Mouse (Mus musculus) forebrain, embryonic 14.5 days (tissue): ENCODE measurements around the gene Oxt. TPM values are rescaled to one million over a fixed set of nuclear protein-coding genes. Genes with fewer than 3 reads are reported as not detected.
A peak's percentile ranks its signal among the peaks of the same experiment; 100 is the strongest.

Experiments
- ATAC-seq: fragments of 200-750 bp; cut with Nextera tagmentation; 2 replicates; pipeline ENCODE4 v1.8.0; 2017; ENCODE audit warnings: mild to moderate bottlenecking, moderate library complexity
- DNase-seq: peaks from one replicate; pipeline ENCODE4 v3.0.0-alpha.2; 2015; ENCODE audit warnings: low spot score
- H3K27ac ChIP-seq: fragments of 300-500 bp; sonication (generic); 2 replicates; pipeline ENCODE4 v1.5.1; 2014; ENCODE audit warnings: low read depth, mild to moderate bottlenecking, control low read depth, low read length, moderate library complexity
- H3K27me3 ChIP-seq: fragments of 300-500 bp; sonication (generic); replicated peaks from 2 replicates; pipeline ENCODE4 v1.6.1; 2014; ENCODE audit warnings: low read length, control low read depth, mixed read lengths; ENCODE audit not compliant: control insufficient read depth, insufficient read depth
- H3K36me3 ChIP-seq: fragments of 300-500 bp; sonication (generic); 2 replicates; pipeline ENCODE4 v1.6.1; 2014; ENCODE audit warnings: low read length, control low read depth; ENCODE audit not compliant: control insufficient read depth, insufficient read depth
- H3K4me1 ChIP-seq: fragments of 300-500 bp; sonication (generic); 2 replicates; pipeline ENCODE4 v1.6.1; 2014; ENCODE audit warnings: antibody characterized with exemption, low read length, control low read depth; ENCODE audit not compliant: control insufficient read depth, insufficient read depth
- H3K4me2 ChIP-seq: fragments of 300-500 bp; sonication (generic); 2 replicates; pipeline ENCODE4 v1.6.1; 2014; ENCODE audit warnings: mild to moderate bottlenecking, control low read depth, low read length
- H3K4me3 ChIP-seq: fragments of 300-500 bp; sonication (generic); 2 replicates; pipeline ENCODE4 v1.5.1; 2014; ENCODE audit warnings: low read depth, low read length, control low read depth
- H3K9ac ChIP-seq: fragments of 300-500 bp; sonication (generic); 2 replicates; pipeline ENCODE4 v1.6.1; 2014; ENCODE audit warnings: mild to moderate bottlenecking, low read length, control low read depth, moderate library complexity
- H3K9me3 ChIP-seq: fragments of 300-500 bp; sonication (generic); replicated peaks from 2 replicates; pipeline ENCODE4 v1.6.1; 2016; ENCODE audit warnings: low read length, control low read depth, mixed read lengths; ENCODE audit not compliant: control insufficient read depth
- WGBS: fragments of 180-500 bp; shearing (Covaris S2); extraction: QIAGEN DNeasy Blood & Tissue Kit; methylation state at CpG from one replicate; pipeline ENCODE4 v1.1.7; 2014; 5-methylcytosine and 5-hydroxymethylcytosine counted together
- microRNA-seq: library from miRNA; unstranded; fragments of <30 nt; microRNA quantifications from one replicate; pipeline ENCODE4, GENCODE M21; 2016
- polyA plus RNA-seq: library from polyadenylated mRNA; unstranded; fragments of >200 nt; fragmentation: Nextera tagmentation; extraction: Ambion mirVana; gene quantifications from 2 replicates; pipeline ENCODE4 v1.2.1, GENCODE M21; 2014

Oxt gene
- polyA plus RNA-seq, 1 experiment from 2014 or later = not detected

DNA sequence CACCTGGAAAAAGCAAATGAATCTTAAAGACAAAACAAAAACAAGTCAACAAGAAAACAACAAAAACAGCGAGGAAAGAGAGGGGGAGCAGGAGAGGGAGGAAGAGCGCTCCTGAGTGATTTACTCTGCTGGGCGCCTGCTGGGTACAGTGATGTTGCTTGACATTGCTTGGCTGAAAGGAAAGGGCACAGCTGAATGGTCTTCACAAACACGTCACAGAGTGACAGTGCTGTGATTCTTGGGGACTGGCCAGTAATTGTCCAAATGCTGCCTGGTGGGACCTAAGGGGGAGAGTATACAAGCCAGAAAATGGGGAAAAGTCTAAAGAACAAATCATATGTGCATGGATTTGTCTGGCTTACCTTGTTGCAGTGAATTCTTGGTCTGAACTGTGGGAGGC, 26.2 kb downstream of the Oxt start:
- WGBS = 90% methylated on average over 4 of the region's 4 CpGs
- ATAC-seq (no peak), DNase-seq (no peak)

DNA sequence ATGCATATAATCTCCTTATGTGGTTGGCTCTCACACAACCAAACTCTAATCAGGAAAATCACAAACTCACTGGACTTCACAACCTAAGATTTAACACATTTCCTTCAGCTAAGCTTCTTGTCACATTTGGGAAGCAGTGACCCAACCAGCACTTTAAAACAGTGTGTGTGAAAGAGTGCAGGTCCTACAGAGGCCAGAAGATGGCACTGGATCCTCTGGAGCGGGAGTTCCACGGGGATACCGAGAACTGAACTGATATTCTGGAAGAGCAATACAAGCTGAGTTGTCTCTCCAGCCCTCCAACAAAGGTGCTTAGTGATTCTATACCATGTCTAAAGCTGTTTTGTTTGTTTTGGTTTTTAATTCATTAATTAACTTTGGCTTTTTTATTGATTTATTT, 37.1 kb downstream of the Oxt start:
- H3K27me3 ChIP-seq = no peaks in the 10 kb centered on the region
- no peaks in the 10 kb centered on the region for H3K4me1 ChIP-seq
- H3K27ac ChIP-seq = no peak overlapping the region
- ATAC-seq = no peak
- H3K4me2 ChIP-seq = no peak overlapping the region
- no peak overlapping the region for H3K4me3 ChIP-seq
- DNase-seq = peak; percentile 33
- peaks cover 32% of the 10 kb centered on the region for H3K36me3 ChIP-seq
- H3K9me3 ChIP-seq = no peaks in the 10 kb centered on the region
- whole genome bisulfite sequencing = 69% methylated on average over 3 of the region's 3 CpGs
- no peak overlapping the region for H3K9ac ChIP-seq

More for the DNA sequence above, 26.2 kb downstream of the Oxt start:
- Histone ChIP-seq H3K27ac (no peak overlapping the region), H3K36me3 (peaks cover 62% of the 10 kb centered on the region), H3K9ac (no peak overlapping the region), H3K4me1 (no peaks in the 10 kb centered on the region), H3K9me3 (no peaks in the 10 kb centered on the region), H3K4me2 (no peak overlapping the region), H3K4me3 (no peak overlapping the region), H3K27me3 (no peaks in the 10 kb centered on the region)

DNA sequence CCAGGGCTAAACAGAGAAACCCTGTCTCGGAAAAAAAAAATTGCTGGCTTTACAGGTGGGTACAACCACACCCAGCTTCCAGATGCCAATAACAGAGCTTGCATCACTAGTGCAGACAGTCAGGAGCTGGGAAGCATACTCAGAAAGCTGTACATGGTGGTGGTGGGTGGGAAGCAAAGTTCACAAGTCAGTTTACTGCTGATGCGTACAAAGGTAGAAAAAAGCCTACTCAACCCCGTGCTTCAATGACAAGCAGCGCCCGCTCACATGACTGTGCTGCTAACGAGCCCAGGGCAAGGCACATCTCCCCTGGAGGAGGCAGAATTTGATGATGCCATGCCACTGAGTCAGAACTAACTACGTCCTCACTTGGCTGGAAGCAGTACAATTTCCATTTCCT, 43.0 kb downstream of the Oxt start:
- H3K4me3 ChIP-seq = no peak overlapping the region

More for the DNA sequence above, 43.0 kb downstream of the Oxt start:
- H3K36me3 ChIP-seq = peaks cover 39% of the 10 kb centered on the region
- no peak for DNase-seq
- WGBS = 74% methylated on average over 7 of the region's 7 CpGs
- no peak overlapping the region for H3K27ac ChIP-seq
- no peak for ATAC-seq
- H3K4me2 ChIP-seq = no peak overlapping the region
- no peaks in the 10 kb centered on the region for H3K27me3 ChIP-seq
- H3K9me3 ChIP-seq = no peaks in the 10 kb centered on the region
- H3K4me1 ChIP-seq = no peaks in the 10 kb centered on the region
- H3K9ac ChIP-seq = no peak overlapping the region

Small RNA genes lying within 50 kb of the gene (microRNA-seq; reads per million reads assigned to microRNA genes)
- gene Gm23876 = not detected

Other genes with a start within 250 kb of the Oxt start
- 10.1 and 10.9 TPM in 2 replicates for gene Cpxm1, start 178.6 kb upstream of the Oxt start, polyA plus RNA-seq
- gene Gm28372, start 170.9 kb upstream of the Oxt start, polyA plus RNA-seq = not detected in 2 replicates
- not detected in 2 replicates for gene 1700020A23Rik, start 170.9 kb upstream of the Oxt start, polyA plus RNA-seq
- gene Tmem239, start 169.7 kb upstream of the Oxt start, polyA plus RNA-seq = not detected in 2 replicates
- gene Vps16, start 151.8 kb upstream of the Oxt start, polyA plus RNA-seq = 92.2 and 99.3 TPM in 2 replicates
- 8.9 and 12.0 TPM in 2 replicates for gene Pced1a, start 151.5 kb upstream of the Oxt start, polyA plus RNA-seq
- gene Ptpra, start 125.9 kb upstream of the Oxt start, polyA plus RNA-seq = 130 and 135 TPM in 2 replicates
- gene Mrps26, start 12.4 kb upstream of the Oxt start, polyA plus RNA-seq = 94.7 and 98.1 TPM in 2 replicates
- 17.7 and 27.0 TPM in 2 replicates for gene Avp, start 6.4 kb downstream of the Oxt start, polyA plus RNA-seq
- 14.0 and 15.9 TPM in 2 replicates for gene Fastkd5, start 53.9 kb downstream of the Oxt start, polyA plus RNA-seq
- 13.0 and 14.9 TPM in 2 replicates for gene Ubox5, start 53.9 kb downstream of the Oxt start, polyA plus RNA-seq
- 1.6 and 2.5 TPM in 2 replicates for gene Lzts3, start 66.6 kb downstream of the Oxt start, polyA plus RNA-seq
- gene Ddrgk1, start 88.5 kb downstream of the Oxt start, polyA plus RNA-seq = 49.8 and 55.9 TPM in 2 replicates
- 125 and 131 TPM in 2 replicates for gene Itpa, start 91.4 kb downstream of the Oxt start, polyA plus RNA-seq
- gene Slc4a11, start 121.3 kb downstream of the Oxt start, polyA plus RNA-seq = 0.52 and 0.64 TPM in 2 replicates